Mouse (Mus musculus) common myeloid progenitor, adult 5-6 weeks (primary cell): ENCODE measurements around the gene Apob. TPM values are rescaled to one million over a fixed set of nuclear protein-coding genes. Genes with fewer than 3 reads are reported as not detected.

Experiments used
- ATAC-seq: replicated peaks from 2 replicates; pipeline ENCODE4 v1.8.0; 2016; ENCODE audit warnings: low read depth, mild to moderate bottlenecking, moderate TSS enrichment, inconsistent platforms; ENCODE audit not compliant: poor library complexity, severe bottlenecking
- total RNA-seq: library from RNA; stranded (forward); fragments of 200-1000, 187-1606 nt; gene quantifications from 2 replicates; pipeline ENCODE4 v1.2.3, GENCODE M21; 2017

Apob gene
- total RNA-seq, 1 experiment from 2014 or later, result 0.23 TPM

GRCm38 (mm10) chr12:8031595-8032358, 54.3 kb downstream of the Apob start:
- no peak for ATAC-seq

- no peak for ATAC-seq
Observed at GRCm38 (mm10) chr12:8032359-8032755, 54.9 kb downstream of the Apob start.

- no peak for ATAC-seq
Observed at GRCm38 (mm10) chr12:8038081-8038730, 60.8 kb downstream of the Apob start.

GRCm38 (mm10) chr12:8042626-8043394, 65.4 kb downstream of the Apob start:
- peak; percentile 91 for ATAC-seq

- no peak for ATAC-seq
Observed at GRCm38 (mm10) chr12:8047046-8047445, 69.6 kb downstream of the Apob start.

GRCm38 (mm10) chr12:8047789-8048309, 70.4 kb downstream of the Apob start:
- no peak for ATAC-seq

GRCm38 (mm10) chr12:8056001-8056640, 78.7 kb downstream of the Apob start:
- no peak for ATAC-seq

GRCm38 (mm10) chr12:8059576-8059975, 82.1 kb downstream of the Apob start:
- peak; percentile 87 for ATAC-seq

GRCm38 (mm10) chr12:8063363-8064065, 86.1 kb downstream of the Apob start:
- ATAC-seq, result no peak

Other genes starting within 250 kb of the Apob start
- gene Ldah, start 230.5 kb downstream of the Apob start, total RNA-seq, result 34.9 and 42.9 TPM in 2 replicates